Comparison of ENCODE assay signal across 24 mouse cellular contexts in the genomic region with DNA sequence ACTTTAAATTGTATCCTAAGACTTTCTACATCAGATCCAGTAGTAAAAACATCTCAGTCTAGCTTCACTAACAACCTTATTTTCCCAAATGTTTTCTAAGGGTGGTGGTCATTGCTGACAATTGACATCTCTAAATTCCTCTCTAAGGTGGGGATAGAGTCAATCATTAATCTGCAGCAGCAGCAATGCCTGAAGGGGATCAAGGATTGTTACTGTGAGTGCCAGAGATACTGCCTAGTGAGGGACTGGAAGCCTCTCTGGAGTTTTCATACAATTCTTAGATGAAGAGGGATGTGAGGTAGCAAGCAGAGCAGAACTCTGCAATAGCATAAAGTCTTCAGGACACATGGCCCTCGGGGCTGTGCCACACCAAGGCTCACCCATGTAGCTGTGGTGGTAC.
"Had no signal": no experiment of that assay in that cellular context is flagged by ENCODE, and none has a peak within 500 bp of the region (broad histone marks: within the 10 kb centered on the region; RNA-seq: fewer than 3 reads in every experiment).

No protein-coding gene starts in this region.

- H3K9ac ChIP-seq: heart, embryonic 13.5 days; heart, embryonic 15.5 days; hindbrain, embryonic 13.5 days; hindbrain, embryonic 15.5 days; limb, embryonic 12.5 days; liver, embryonic 13.5 days; liver, embryonic 15.5 days had no signal

- DNase-seq: gastrocnemius, postnatal 14 days; gastrocnemius, postnatal 36 days; heart, adult 18-20 months; heart, postnatal 14 days; heart, postnatal 36 days; kidney, adult 18-20 months; kidney, adult 8-10 months; kidney, postnatal 10 days; kidney, postnatal 25 days; kidney, postnatal 4 days; liver; liver, embryonic 13.5 days had no signal

- H3K9me3 ChIP-seq: heart, embryonic 10.5 days; heart, embryonic 13.5 days; heart, embryonic 15.5 days; hindbrain, embryonic 13.5 days; hindbrain, embryonic 15.5 days; limb, embryonic 10.5 days; limb, embryonic 12.5 days; liver, embryonic 13.5 days; liver, embryonic 15.5 days had no signal

- H3K27ac ChIP-seq: heart, embryonic 10.5 days; heart, embryonic 13.5 days; heart, embryonic 15.5 days; hindbrain, embryonic 13.5 days; hindbrain, embryonic 15.5 days; hindbrain, postnatal 0 days; layer of hippocampus, adult 2 months; left cerebral cortex, adult 2 months; limb, embryonic 10.5 days; limb, embryonic 12.5 days; liver, embryonic 13.5 days; liver, embryonic 15.5 days had no signal

- H3K36me3 ChIP-seq: heart, embryonic 10.5 days; heart, embryonic 13.5 days; heart, embryonic 15.5 days; hindbrain, embryonic 13.5 days; hindbrain, embryonic 15.5 days; limb, embryonic 10.5 days; limb, embryonic 12.5 days; liver, embryonic 13.5 days; liver, embryonic 15.5 days had no signal

- H3K4me1 ChIP-seq: heart, embryonic 10.5 days; heart, embryonic 13.5 days; heart, embryonic 15.5 days; hindbrain, embryonic 13.5 days; hindbrain, embryonic 15.5 days; limb, embryonic 10.5 days; limb, embryonic 12.5 days; liver, embryonic 13.5 days; liver, embryonic 15.5 days had no signal

- H3K4me3 ChIP-seq: heart, embryonic 10.5 days; heart, embryonic 13.5 days; heart, embryonic 15.5 days; hindbrain, embryonic 13.5 days; hindbrain, embryonic 15.5 days; layer of hippocampus, adult 2 months; left cerebral cortex, adult 2 months; limb, embryonic 10.5 days; limb, embryonic 12.5 days; liver, embryonic 13.5 days; liver, embryonic 15.5 days had no signal

- H3K27me3 ChIP-seq: heart, embryonic 15.5 days; hindbrain, embryonic 13.5 days; hindbrain, embryonic 15.5 days; limb, embryonic 12.5 days; liver, embryonic 13.5 days; liver, embryonic 15.5 days had no signal

- ATAC-seq: hindbrain, postnatal 0 days had no signal

- H3K4me2 ChIP-seq: heart, embryonic 13.5 days; heart, embryonic 15.5 days; hindbrain, embryonic 13.5 days; hindbrain, embryonic 15.5 days; limb, embryonic 12.5 days; liver, embryonic 11.5 days; liver, embryonic 13.5 days; liver, embryonic 15.5 days had no signal
